Mouse (Mus musculus) 3T3-L1 (cell line): Measurements from ENCODE around the gene Tomm40.

Experiments
- DNase-seq: peaks from one replicate; pipeline ENCODE4 v3.0.0-alpha.2; 2015; ENCODE audit warnings: low read depth, low spot score

Tomm40 gene

GRCm38 (mm10) chr7:19710650-19711049 is 4.6 kb downstream of the Tomm40 start:
- DNase-seq = no peak

- no peak for DNase-seq
These were observed 10.0 kb downstream of the Tomm40 start for GRCm38 (mm10) chr7:19705271-19705670.

- no peak for DNase-seq
These were observed 10.8 kb downstream of the Tomm40 start for GRCm38 (mm10) chr7:19704475-19704874.

DNA sequence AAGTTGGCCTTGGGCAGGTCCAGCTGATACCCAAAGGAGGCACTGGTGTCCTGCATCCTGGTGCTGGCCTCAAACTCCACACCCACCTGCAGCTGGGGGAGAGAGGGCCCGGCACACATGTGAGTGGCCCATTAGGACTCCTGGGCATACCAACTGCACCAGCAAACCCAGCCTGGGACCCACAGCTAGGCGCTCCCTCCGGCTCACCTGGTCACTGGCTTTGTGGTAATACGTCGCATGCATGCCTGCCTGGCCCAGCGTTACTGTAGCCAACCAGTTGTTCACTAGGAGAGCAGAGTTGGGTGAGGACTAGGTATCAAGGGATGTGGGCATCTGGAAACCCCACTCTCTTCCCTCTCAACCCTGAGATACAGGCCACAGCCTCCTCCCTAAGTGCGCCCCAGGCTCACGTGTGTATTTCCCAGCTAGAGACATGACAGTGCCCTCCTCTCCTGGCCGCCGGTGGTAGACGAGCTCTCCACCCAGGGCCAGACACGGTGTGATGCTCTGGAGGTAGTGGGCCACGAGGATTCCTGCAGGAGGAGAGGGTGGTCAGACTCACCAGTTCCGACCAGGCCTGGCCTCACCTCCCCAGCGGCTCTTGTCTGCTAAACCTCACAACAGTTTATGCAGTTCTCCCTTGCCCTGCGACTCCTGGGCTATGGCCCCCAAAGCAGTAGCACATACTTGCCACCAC is 12.2 kb downstream of the Tomm40 start:
- DNase-seq = no peak

- DNase-seq = peak; percentile 75
These were observed 14.0 kb downstream of the Tomm40 start for GRCm38 (mm10) chr7:19701069-19701761.

GRCm38 (mm10) chr7:19700299-19701068 is 14.8 kb downstream of the Tomm40 start:
- no peak for DNase-seq

- DNase-seq = no peak
These were observed 15.4 kb downstream of the Tomm40 start for GRCm38 (mm10) chr7:19699827-19700148.

GRCm38 (mm10) chr7:19698907-19699826 is 16.1 kb downstream of the Tomm40 start, which contains the start of gene Apoe:
TSS of gene Apoe (minus strand) at chr7:19699188.
- no peak for DNase-seq

- no peak for DNase-seq
These were observed 17.0 kb downstream of the Tomm40 start for GRCm38 (mm10) chr7:19697949-19698906.

GRCm38 (mm10) chr7:19696336-19696873 is 18.8 kb downstream of the Tomm40 start:
- DNase-seq = no peak

- no peak for DNase-seq
These were observed 19.4 kb downstream of the Tomm40 start for GRCm38 (mm10) chr7:19695881-19696280.

- DNase-seq = no peak
These were observed 20.0 kb downstream of the Tomm40 start for GRCm38 (mm10) chr7:19695213-19695594.

GRCm38 (mm10) chr7:19694336-19695212 is 20.7 kb downstream of the Tomm40 start:
- DNase-seq = no peak

DNA sequence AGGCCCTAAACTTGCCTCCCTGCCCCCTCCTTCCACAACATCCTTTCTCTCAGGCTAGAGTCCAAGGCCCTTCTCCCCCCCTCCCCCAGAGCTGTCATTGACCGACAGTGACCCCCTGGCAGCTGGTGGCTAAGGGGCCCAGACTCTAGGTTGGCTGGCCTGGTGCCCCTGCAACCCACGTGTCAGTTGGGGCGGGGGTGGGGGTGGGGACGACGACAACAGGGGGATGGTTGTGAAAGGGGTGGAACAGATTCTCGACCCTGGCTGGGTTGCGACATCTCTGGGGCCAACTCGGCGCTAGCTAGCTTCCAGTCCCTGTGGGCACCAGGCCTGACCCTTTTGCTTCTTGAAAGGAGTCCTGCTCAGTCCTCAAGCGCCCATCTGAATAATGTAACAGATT is 21.8 kb downstream of the Tomm40 start:
- DNase-seq = no peak

DNA sequence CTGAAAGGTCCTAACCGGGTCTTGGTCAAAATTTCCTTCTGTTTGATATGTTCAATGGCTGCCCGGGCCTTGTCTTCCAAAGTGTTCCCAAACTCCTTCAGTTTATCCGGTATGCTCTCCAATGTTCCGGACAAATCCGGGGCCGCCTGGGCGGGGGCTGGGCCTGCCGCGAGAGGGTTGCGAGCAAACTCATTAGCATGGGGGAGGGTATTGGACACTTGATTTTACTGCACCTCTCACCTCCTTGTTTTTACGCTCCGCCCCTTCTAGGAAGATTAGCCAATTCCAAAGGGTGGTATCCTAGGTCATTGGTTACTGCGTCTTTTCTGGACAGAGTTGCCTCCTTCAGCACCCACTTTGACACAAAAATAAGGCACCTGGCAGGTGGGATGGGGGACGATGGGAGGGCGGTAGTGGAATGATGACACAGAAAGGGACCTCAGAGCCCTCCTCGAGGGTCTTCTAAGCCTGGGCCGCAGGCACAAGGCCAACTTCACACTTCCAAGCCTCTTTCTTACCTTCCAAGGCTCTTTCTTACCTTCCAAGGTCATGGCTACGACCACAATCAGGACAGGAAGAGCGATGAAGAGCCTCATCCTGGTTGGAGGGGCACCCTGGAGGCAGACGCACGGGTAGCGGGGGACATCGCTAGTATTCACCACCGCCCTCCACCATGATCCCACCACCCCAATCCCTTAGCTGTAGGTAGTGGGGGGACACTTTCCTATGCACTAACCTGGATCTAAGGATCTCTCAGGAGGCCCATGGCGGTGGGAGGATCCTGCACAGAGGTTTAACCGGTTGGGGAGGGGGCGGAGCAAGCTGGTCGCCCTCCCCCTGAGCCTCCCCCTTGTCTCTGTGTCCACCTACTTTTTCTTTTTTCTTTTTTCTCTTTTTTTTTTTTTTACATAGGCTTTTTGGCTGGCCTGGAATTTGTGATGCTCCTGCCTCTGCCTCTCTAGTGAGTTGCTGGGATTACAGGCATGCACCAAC is 23.1 kb downstream of the Tomm40 start, which contains the start of gene Apoc1:
Apoc1 (minus strand) TSS at position 788 of the 993 bp plus-strand sequence.
- DNase-seq = no peak

DNA sequence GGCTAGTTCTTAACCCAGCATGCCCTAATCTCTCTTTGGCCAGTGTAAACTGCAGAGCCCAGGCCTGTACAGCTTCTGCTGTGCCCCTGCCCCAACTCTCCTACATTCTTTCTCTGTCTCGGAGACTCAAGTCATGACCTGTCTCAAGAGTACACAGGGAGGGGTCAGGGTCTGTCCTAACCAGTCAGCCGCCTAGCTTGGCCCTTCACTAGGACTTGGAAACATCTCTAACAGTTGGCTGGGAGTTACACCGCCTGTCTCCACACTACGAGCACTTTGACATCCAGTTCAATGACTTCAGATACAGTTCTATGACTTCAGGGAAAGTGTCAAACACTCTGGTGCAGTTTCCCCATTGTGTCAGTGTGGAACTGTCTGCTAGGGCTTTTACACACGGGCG is 23.8 kb downstream of the Tomm40 start:
- DNase-seq = no peak

- no peak for DNase-seq
These were observed 24.4 kb downstream of the Tomm40 start for GRCm38 (mm10) chr7:19690845-19691244.

GRCm38 (mm10) chr7:19688611-19689010 is 26.6 kb downstream of the Tomm40 start:
- DNase-seq = no peak
